Mouse (Mus musculus): ENCODE measurements at regions not wholly inside any gene's neighbourhood (a gene's known extent, or its start where the extent isn't known, plus 50 kb on each side); places are given as distances from the start of the nearest gene placed in this dataset.

DNA sequence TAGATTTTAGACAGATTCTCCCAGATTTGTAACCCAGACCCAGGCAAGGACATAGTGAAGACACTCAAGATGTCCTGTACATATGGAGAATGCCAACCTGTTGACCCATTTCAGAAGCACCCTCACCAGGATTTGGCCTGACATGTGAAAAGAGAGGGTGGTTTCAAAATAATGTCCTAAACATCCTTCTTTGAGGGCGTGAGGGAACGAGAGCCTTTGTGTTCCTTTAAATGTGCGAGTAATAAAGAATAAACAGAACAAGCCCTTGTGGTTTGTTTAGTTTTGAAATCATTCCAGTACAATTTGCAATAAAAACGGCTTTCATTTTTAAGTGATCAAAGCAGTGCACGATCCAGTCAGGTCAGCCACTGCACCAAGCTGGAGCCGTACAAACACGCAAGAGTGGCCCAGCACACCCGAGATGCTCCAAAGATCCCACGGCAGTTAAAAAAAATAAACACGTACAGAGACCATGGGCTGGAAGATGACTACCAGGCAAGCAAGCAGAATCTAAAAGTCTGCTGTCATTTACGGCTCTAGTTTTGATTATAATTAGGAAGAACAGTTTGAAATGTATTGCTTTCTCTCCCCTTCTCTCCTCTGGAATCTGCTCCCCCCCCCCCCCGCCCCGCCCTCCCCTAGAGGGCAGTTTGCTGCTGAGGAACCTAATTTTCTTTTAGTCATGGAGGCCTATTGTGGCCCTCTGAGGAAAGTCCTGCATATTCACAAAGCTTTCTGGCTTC lies 72.4 kb upstream of the Tle4 start:
- no peak for DNase-seq (ENCODE audit: low spot score)

DNA sequence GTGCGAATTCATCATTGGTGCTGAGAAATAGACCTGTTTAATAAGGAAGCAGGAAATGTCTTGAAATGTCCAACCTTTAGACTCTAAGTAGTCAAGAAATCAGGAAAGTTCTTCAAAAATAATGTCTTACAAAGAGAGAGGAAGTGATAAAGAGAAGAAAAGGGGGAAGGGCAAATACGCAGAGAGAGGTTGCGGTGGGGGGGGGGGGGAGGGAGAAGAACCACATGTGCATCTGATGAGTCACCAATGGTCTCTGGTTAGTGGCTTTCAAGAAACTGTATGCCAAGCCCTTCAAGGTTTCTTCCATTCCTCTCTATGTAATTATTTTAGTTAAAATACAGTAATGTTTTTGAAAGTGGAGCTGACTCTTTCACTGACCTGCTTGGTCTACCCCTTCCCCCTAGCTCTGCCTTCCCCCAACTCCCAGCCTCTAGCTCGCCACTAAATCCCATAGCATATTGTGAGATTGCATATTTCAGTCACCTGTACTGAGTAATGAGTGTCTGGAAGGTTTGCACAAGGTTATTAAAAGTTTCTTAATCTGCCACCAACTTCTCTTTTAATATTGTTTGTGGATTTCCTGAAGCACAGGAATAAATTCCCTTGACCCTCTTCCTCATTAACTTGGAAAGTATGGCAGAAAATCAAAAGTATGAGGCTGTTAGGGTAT lies 70.8 kb upstream of the Tle4 start:
- DNase-seq (ENCODE audit: low spot score) = no peak

DNA sequence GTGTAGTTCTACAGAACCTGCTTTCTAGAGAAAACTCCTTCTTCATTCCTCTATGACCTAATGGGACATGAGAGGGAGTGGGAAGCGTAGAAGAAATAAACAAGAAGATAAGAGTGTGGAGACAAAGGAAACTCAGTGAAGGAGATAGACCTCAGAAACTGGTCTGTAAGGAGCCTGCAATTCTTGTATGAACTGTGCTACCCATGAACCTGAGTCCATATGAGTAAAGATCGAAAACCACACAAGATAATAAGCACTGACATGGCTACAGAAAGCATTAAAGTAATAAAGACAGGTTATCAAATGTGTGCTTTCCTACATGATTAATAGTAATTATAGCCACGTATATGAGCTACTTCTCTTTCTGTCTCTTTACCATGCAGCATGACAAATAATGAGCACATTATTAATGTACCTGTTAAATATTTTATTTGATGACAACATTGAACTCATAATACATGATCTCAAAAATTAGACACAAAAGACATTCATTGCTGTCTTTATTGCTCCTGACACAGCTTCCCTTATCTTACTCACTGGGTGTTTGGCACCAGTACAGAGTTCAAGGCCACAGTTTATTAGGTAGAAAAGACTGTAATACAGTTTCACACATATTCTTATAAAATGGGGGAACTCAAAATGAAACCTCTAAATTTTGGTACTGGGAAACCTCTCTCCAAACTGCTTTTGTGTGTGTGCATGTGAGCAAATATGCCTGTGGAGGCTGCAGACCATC lies 67.0 kb upstream of the Tle4 start:
- DNase-seq (ENCODE audit: low spot score) = no peak

DNA sequence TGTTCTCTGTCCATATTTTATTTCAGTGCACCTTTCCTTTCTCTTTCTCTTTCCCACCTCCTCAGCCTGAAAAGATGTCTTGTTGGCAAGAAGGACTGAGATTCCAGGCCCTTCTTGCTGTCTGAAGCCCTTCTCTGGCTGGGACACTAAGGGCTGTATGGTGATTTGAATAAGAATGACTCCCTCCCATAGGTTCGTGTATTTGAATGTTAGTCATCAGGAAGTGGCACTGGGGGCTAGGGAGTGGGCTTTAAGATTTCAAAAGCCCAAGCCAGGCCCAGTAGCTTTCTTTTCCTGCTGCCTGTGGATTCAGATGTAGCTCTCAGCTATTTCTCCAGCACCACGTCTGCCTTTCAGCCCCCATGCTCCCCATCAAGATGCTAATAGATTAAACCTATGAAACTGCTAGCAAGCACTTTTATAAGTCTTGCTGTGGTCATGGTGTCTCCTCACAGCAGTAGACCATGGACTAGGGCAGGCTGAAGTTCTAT lies 66.3 kb upstream of the Tle4 start:
- no peak for DNase-seq (ENCODE audit: low spot score)

DNA sequence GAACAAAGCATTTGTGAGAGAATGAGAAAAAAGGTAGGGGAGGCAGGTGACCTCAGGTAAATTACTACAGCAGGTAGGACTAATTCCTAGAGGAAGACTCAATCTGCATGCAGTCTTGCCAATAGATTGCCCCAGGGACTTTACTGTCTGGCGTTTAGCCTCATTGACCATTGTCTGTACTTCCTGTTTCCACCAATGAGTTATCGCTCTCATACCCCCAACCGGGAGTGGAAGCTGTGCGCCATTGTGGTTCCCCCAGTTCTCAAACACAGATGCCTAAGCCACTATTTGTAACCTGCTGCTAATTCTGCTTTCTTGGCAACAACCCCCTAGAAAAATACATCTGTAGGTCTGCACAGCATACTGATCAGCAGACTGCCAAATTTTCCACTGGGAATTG lies 65.5 kb upstream of the Tle4 start:
- DNase-seq (ENCODE audit: low spot score) = no peak

DNA sequence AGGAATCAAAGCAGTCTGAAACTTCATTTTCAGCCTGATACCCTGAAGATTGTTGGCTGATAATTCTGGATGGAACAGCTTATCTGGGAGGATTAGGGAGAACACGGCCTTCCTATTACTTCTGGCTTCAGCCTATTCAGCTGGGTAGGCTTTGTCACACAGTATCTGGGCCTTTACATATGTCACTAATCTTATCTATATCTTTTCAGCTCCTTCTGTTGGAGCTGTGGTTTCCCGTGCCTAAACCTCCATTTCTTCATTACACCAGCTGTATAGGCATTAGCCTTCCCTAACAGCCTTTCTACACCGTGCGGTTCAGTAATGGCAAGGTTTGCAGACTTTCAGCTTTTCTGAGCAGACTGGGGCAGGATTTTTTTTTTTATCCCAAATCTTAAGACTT lies 61.9 kb upstream of the Tle4 start:
- no peak for DNase-seq (ENCODE audit: low spot score)

DNA sequence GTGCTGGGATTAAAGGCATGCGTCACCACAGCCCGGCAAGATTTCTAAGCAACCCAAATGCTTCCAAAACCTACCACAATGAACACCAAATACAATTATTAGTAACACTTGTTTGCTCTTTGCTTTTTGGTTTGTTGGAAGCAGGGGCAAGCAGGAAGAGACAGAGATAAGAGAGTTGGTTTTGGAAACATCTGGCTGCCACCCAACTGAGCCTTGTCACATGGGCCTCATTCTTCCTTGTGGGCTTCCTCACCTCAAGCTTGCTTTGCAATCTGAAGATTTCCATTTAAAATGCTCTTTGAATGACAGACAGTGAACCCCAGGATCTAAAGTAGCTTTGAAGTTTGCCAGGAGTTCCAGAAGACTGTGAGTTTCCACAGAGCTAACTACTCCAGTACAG lies 60.6 kb upstream of the Tle4 start:
- no peak for DNase-seq (ENCODE audit: low spot score)

DNA sequence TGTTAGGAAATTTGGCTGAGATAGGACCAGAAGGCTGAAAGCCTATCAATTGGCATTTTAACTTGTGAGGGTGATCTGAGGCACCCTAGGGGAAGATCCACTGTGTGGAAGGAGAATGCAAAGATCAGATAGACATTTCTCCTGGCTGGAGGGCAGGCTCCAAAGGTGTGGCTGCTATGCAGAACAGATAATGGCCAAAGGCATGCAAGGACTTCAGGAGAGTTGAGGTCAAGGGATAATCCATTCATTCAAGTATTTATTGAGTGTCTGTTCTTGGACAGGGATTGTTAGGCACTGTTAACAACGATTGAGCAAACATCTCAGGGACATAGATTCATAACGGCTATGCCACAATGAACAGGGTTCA lies 58.2 kb upstream of the Tle4 start:
- no peak for DNase-seq (ENCODE audit: low spot score)

DNA sequence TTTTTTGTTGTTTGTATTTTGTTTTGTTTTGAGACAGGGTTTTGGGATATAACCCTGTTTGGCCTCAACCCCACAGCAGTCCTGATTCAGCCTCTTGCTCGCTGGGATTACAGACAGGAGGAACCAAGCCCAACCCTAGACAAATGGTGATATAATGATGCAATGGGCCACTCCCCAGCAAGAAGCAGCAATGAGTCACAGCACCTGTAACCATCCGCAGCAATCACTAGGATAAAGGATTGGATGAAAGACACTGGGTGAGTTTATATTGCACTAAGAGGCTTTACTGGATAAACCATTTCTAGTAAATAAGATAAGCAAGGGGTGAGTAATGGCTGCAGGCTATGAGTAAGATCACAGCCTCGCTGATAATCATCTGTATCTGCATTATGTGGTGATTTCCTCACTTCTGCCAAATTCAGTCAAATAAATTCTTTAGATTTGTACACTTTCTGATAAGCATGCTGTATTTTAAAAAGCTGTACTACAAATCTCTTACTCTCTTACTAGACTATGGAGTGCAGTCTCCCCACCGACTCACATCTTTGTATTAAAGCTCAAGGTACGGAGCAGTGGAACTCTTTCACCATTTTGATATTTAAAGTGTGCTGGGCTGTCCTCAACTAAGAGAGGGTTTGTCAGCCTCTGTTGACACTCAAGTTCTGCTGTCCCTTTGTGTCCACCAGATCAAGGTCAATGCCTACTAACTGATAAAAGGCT lies 57.6 kb upstream of the Tle4 start:
- DNase-seq (ENCODE audit: low spot score) = no peak

Data from layer of hippocampus, adult 9-10 months (tissue).